Comparison of ENCODE assay signal across 9 mouse cellular contexts in the genomic region with DNA sequence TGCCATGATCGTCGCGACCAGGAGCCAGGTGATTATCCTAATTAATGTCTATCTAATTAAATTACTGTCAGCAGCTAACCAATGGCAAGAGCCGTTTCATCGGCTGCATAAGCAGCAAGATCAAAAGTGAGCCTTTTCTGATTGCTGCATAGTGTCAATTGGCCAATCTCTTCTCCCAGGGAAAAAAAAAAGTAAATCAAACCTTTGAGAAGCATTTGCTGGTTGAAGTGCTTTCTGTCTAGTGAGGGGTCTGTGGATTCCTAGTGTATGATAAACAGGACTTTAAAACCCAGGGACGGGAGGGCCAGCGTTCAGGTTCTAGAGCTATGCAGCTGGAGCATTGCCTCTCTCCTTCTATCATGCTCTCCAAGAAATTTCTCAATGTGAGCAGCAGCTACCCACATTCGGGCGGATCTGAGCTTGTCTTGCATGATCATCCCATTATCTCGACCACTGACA. TPM values are rescaled to one million over a fixed set of nuclear protein-coding genes. Genes with fewer than 3 reads are reported as not detected.
DNase-seq lines count a peak whose midpoint lies in the region; ATAC-seq and TF ChIP-seq lines count a peak whose summit lies in the region.
"Had no signal": no experiment of that assay in that cellular context is flagged by ENCODE, and none has a peak within 500 bp of the region (broad histone marks: within the 10 kb centered on the region; RNA-seq: fewer than 3 reads in every experiment).

No protein-coding gene starts in this region.

- no peak for ATAC-seq in lung, postnatal 0 days

- no peak overlapping the region for H3K4me2 ChIP-seq in lung, postnatal 0 days (replicated peaks; ENCODE audit: low read depth, low read length)

- 0 out of 2 replicates have a peak, but pooled peaks cover 4% of the 10 kb centered on the region for H3K4me1 ChIP-seq in lung, postnatal 0 days (ENCODE audit: insufficient read depth, low read depth, low read length)

- H3K4me3 ChIP-seq in lung, postnatal 0 days (ENCODE audit: low read depth, low read length) = 0 out of 2 replicates have a peak overlapping the region, but pooled peaks have one; percentile 5

- 3% methylated on average over 10 of the region's 10 CpGs for WGBS in lung, postnatal 0 days

- H3K9ac ChIP-seq in lung, postnatal 0 days (replicated peaks; ENCODE audit: low read depth) = no peak overlapping the region

- peaks cover 48% of the 10 kb centered on the region for H3K27me3 ChIP-seq in lung, postnatal 0 days (replicated peaks; ENCODE audit: insufficient read depth, low read length)

- no peaks in the 10 kb centered on the region for H3K9me3 ChIP-seq in lung, postnatal 0 days (ENCODE audit: low read length)

- H3K27ac ChIP-seq in lung, postnatal 0 days (ENCODE audit: low read length) = no peak overlapping the region

- peak; percentile 16 for DNase-seq in cerebellum, adult 11-12 months
- no peak for DNase-seq in cerebellum, adult 8-10 months
- DNase-seq in lung, postnatal 0 days (ENCODE audit: low spot score) = no peak
- DNase-seq in lung, postnatal 25 days (ENCODE audit: low spot score) = no peak
- peak; percentile 34 for DNase-seq in induced T-regulatory cell, adult 2 months (ENCODE audit: low read depth)
- DNase-seq in right cerebral cortex, postnatal 25 days = peak; percentile 59
- DNase-seq in MN1 (ENCODE audit: low spot score) = no peak
- DNase-seq in gastrocnemius, postnatal 4 days (ENCODE audit: low spot score in 2 of 2) = no peak

- H3K36me3 ChIP-seq in lung, postnatal 0 days (ENCODE audit: insufficient read depth, low read length) = no peaks in the 10 kb centered on the region

- TF ChIP-seq EP300 in lung, postnatal 0 days (IDR thresholded peaks at IDR 0.05) = no peak

- no peak for TF ChIP-seq CTCF in lung, postnatal 0 days (IDR thresholded peaks at IDR 0.05)

RNA-seq across cellular contexts. Expression of gene Tbr1, which starts 1.7 kb away (rescaled TPM):
- 0.02 TPM in 1 of 2 replicates, not detected in the other for polyA plus RNA-seq in lung, postnatal 0 days (2015; fragmentation: Nextera tagmentation; extraction: Ambion mirVana)
- total RNA-seq in gastrocnemius, postnatal 4 days (2021) = under 1 TPM; 0.36 to 0.49 TPM
- polyA plus RNA-seq: heart, embryonic 14.5 days had no signal

Comparison
In these comparisons a context has a peak if more than half of its experiments do, and no peak if none do; other contexts are left out.
1. DNase-seq: peak in cerebellum, adult 11-12 months (single experiment), induced T-regulatory cell, adult 2 months (single experiment) and right cerebral cortex, postnatal 25 days (single experiment); none in cerebellum, adult 8-10 months (single experiment), lung, postnatal 0 days (single experiment), lung, postnatal 25 days (single experiment), MN1 (single experiment) and gastrocnemius, postnatal 4 days (0 of 2).